ENCODE assay signal across 9 mouse cellular contexts in the genomic region with DNA sequence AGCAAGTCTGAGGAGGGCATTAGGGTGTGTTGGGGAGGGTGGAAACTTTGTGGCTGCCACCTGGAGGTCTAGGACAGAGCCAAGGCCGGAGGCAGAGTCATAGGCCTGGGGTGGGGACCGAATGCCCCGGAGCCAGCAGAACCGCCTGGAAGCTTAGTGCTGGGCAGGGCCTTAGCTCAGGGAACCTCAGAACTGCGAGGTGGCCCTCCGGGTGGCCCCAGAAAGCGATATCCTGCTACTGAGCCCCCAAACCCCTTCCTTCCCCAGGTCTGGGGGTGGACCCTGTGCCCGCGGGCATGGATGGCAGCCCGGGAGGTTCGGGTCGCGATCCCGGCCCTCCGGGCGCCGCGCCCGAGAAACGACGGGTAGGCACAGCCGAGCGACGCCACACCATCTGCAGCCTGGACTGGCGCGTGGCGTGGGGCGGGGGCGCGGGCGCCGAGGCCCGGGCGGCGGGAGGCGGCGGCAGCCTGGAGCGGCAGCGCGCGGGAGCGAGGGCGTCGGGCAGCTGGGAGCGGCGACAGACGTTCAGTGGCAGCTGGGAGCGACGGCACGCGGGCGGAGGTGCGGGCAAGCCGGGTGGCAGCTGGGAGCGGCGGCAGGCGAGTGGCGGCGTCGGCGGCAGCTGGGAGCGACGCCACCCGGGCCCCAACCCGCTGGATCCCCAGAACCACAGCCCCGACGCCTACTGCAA. TPM values are rescaled to one million over a fixed set of nuclear protein-coding genes. Genes with fewer than 3 reads are reported as not detected.
DNase-seq lines count a peak whose midpoint lies in the region; ATAC-seq and TF ChIP-seq lines count a peak whose summit lies in the region.
"Had no signal": no experiment of that assay in that cellular context is flagged by ENCODE, and none has a peak within 500 bp of the region (broad histone marks: within the 10 kb centered on the region; RNA-seq: fewer than 3 reads in every experiment).

No protein-coding gene starts in this region.

- no peaks in the 10 kb centered on the region for H3K9me3 ChIP-seq in E14TG2a.4 (ENCODE audit: low read length)
- no peaks in the 10 kb centered on the region for H3K9me3 ChIP-seq in forebrain, embryonic 11.5 days (ENCODE audit: control insufficient read depth, low read length)
- H3K9me3 ChIP-seq in midbrain, postnatal 0 days (ENCODE audit: low read length): no peaks in the 10 kb centered on the region

- no peak for TF ChIP-seq POLR2A in cerebellum, adult 2 months (IDR thresholded peaks at IDR 0.05; ENCODE audit: borderline replicate concordance, insufficient read depth, low read length)

- TF ChIP-seq CTCF in cerebellum, adult 2 months (IDR thresholded peaks at IDR 0.05; ENCODE audit: borderline replicate concordance, insufficient read depth, low read depth, low read length): no peak
- TF ChIP-seq CTCF in E14TG2a.4 (conservative IDR thresholded peaks at IDR 0.05; ENCODE audit: low read length): no peak
- TF ChIP-seq CTCF in midbrain, postnatal 0 days (IDR thresholded peaks at IDR 0.05): no peak

- peak overlapping the region; percentile 41 for H3K9ac ChIP-seq in forebrain, embryonic 11.5 days (ENCODE audit: low read length)
- H3K9ac ChIP-seq in midbrain, postnatal 0 days (replicated peaks; ENCODE audit: low read length, poor library complexity, severe bottlenecking): peak overlapping the region; percentile 24; the same call in 1 of the 2 replicates

- WGBS in cerebellum, adult 2 months: 2% methylated on average over 66 of the region's 67 CpGs
- 4% methylated on average over 57 of the region's 67 CpGs for WGBS in forebrain, embryonic 11.5 days
- 9% methylated on average over 56 of the region's 67 CpGs for WGBS in midbrain, postnatal 0 days

- H3K36me3 ChIP-seq in E14TG2a.4 (ENCODE audit: insufficient read depth, low read length): no peaks in the 10 kb centered on the region
- no peaks in the 10 kb centered on the region for H3K36me3 ChIP-seq in forebrain, embryonic 11.5 days (ENCODE audit: control insufficient read depth, insufficient read depth, low read length)
- no peaks in the 10 kb centered on the region for H3K36me3 ChIP-seq in midbrain, postnatal 0 days (ENCODE audit: insufficient read depth, low read length)

- H3K27me3 ChIP-seq in cerebellum, adult 2 months (ENCODE audit: control insufficient read depth, insufficient read depth, low read length): no peaks in the 10 kb centered on the region
- H3K27me3 ChIP-seq in E14TG2a.4 (ENCODE audit: insufficient read depth, low read length): peaks cover 81% of the 10 kb centered on the region
- peaks cover 35% of the 10 kb centered on the region for H3K27me3 ChIP-seq in forebrain, embryonic 11.5 days (ENCODE audit: control insufficient read depth, insufficient read depth, low read length)
- H3K27me3 ChIP-seq in midbrain, postnatal 0 days (ENCODE audit: insufficient read depth, low read length): peaks cover 32% of the 10 kb centered on the region

- no peak overlapping the region for H3K4me3 ChIP-seq in cerebellum, adult 2 months (replicated peaks; ENCODE audit: insufficient read depth, low read depth, low read length)
- peak overlapping the region; percentile 74 for H3K4me3 ChIP-seq in E14TG2a.4 (replicated peaks; ENCODE audit: low read length)
- peak overlapping the region; percentile 26 for H3K4me3 ChIP-seq in forebrain, embryonic 11.5 days (ENCODE audit: low read depth, low read length)
- H3K4me3 ChIP-seq in midbrain, postnatal 0 days (ENCODE audit: low read depth, low read length): peak overlapping the region; percentile 35

- H3K27ac ChIP-seq in cerebellum, adult 2 months (ENCODE audit: insufficient read depth, low read length): no peak overlapping the region
- H3K27ac ChIP-seq in forebrain, embryonic 11.5 days (ENCODE audit: low read depth, low read length): no peak overlapping the region
- no peak overlapping the region for H3K27ac ChIP-seq in midbrain, postnatal 0 days (ENCODE audit: low read depth, low read length)

- DNase-seq in cerebellum, adult 2 months: peak; percentile 35 to 46
- DNase-seq in cerebellum, adult 9-10 months: no peak
- peak; percentile 68 for DNase-seq in forebrain, embryonic 11.5 days (ENCODE audit: low spot score)
- peak; percentile 36 to 56 for DNase-seq in layer of hippocampus, postnatal 36 days
- DNase-seq in midbrain, postnatal 0 days (ENCODE audit: low spot score): peak; percentile 27
- DNase-seq in ovary, postnatal 36 days (ENCODE audit: low spot score): no peak
- no peak for DNase-seq in spleen, postnatal 14 days (ENCODE audit: low spot score in 2 of 2)

- peaks cover 5% of the 10 kb centered on the region; the same call in 1 of the 2 replicates for H3K4me1 ChIP-seq in cerebellum, adult 2 months (ENCODE audit: control insufficient read depth, insufficient read depth, low read length)
- peaks cover 43% of the 10 kb centered on the region for H3K4me1 ChIP-seq in E14TG2a.4 (replicated peaks; ENCODE audit: low read depth, low read length)
- H3K4me1 ChIP-seq in forebrain, embryonic 11.5 days (replicated peaks; ENCODE audit: control insufficient read depth, insufficient read depth, low read length): peaks cover 4% of the 10 kb centered on the region; the same call in 1 of the 2 replicates
- no peaks in the 10 kb centered on the region; the same call in 1 of the 2 replicates for H3K4me1 ChIP-seq in midbrain, postnatal 0 days (ENCODE audit: insufficient read depth, low read length)

- ATAC-seq in forebrain, embryonic 11.5 days (replicated peaks; ENCODE audit: low FRiP score): no peak
- peak; percentile 34; the same call in 1 of the 2 replicates for ATAC-seq in midbrain, postnatal 0 days (ENCODE audit: low FRiP score)

- peak overlapping the region; percentile 50 for H3K4me2 ChIP-seq in forebrain, embryonic 11.5 days (ENCODE audit: low read depth, low read length, severe bottlenecking)
- peak overlapping the region; percentile 50 for H3K4me2 ChIP-seq in midbrain, postnatal 0 days (ENCODE audit: low read depth, low read length, poor library complexity, severe bottlenecking)

RNA-seq across cellular contexts. Expression of a gene that starts 5.9 kb away (rescaled TPM):
- polyA plus RNA-seq in cerebellum, adult 2 months (2012; rRNA removed): 9.0 and 11.4 TPM in 2 replicates
- polyA plus RNA-seq in forebrain, embryonic 11.5 days (2014; fragmentation: Nextera tagmentation; extraction: Ambion mirVana): 0.99 and 1.3 TPM in 2 replicates
- 1 to 10 TPM; 3.9 to 5.2 TPM for total RNA-seq in layer of hippocampus, postnatal 36 days (2021)
- total RNA-seq in midbrain, postnatal 0 days (2014; rRNA removed): 4.5 and 7.0 TPM in 2 replicates
- polyA plus RNA-seq in midbrain, postnatal 0 days (2015; fragmentation: Nextera tagmentation; extraction: Ambion mirVana): 1.1 and 1.3 TPM in 2 replicates
- total RNA-seq: common myeloid progenitor, adult 5-6 weeks had no signal

RNA-seq across cellular contexts. Expression of a gene that starts 36.6 kb away (rescaled TPM):
- 1.2 and 1.4 TPM in 2 replicates for polyA plus RNA-seq in cerebellum, adult 2 months (2012; rRNA removed)
- 1.8 TPM in 2 replicates for polyA plus RNA-seq in forebrain, embryonic 11.5 days (2014; fragmentation: Nextera tagmentation; extraction: Ambion mirVana)
- total RNA-seq in layer of hippocampus, postnatal 36 days (2021): 1 to 10 TPM; 1.6 to 2.2 TPM
- 11.7 and 13.7 TPM in 2 replicates for total RNA-seq in midbrain, postnatal 0 days (2014; rRNA removed)
- polyA plus RNA-seq in midbrain, postnatal 0 days (2015; fragmentation: Nextera tagmentation; extraction: Ambion mirVana): 8.7 and 9.6 TPM in 2 replicates

RNA-seq across cellular contexts. Expression of a gene that starts 40.0 kb away (rescaled TPM):
- 9.5 and 11.6 TPM in 2 replicates for polyA plus RNA-seq in cerebellum, adult 2 months (2012; rRNA removed)
- polyA plus RNA-seq in forebrain, embryonic 11.5 days (2014; fragmentation: Nextera tagmentation; extraction: Ambion mirVana): 0.09 and 0.24 TPM in 2 replicates
- total RNA-seq in layer of hippocampus, postnatal 36 days (2021): 1 to 10 TPM; 1.8 to 1.9 TPM
- 34.0 and 35.5 TPM in 2 replicates for total RNA-seq in midbrain, postnatal 0 days (2014; rRNA removed)
- 1.1 and 1.4 TPM in 2 replicates for polyA plus RNA-seq in midbrain, postnatal 0 days (2015; fragmentation: Nextera tagmentation; extraction: Ambion mirVana)
- total RNA-seq: common myeloid progenitor, adult 5-6 weeks had no signal

RNA-seq across cellular contexts. Expression of a gene that starts 56.4 kb away (rescaled TPM):
- polyA plus RNA-seq in cerebellum, adult 2 months (2012; rRNA removed): 131 and 133 TPM in 2 replicates
- polyA plus RNA-seq in forebrain, embryonic 11.5 days (2014; fragmentation: Nextera tagmentation; extraction: Ambion mirVana): 64.9 and 77.5 TPM in 2 replicates
- total RNA-seq in layer of hippocampus, postnatal 36 days (2021): 10 to 100 TPM; 36.7 to 44.0 TPM
- total RNA-seq in midbrain, postnatal 0 days (2014; rRNA removed): 54.5 and 60.7 TPM in 2 replicates
- 240 and 249 TPM in 2 replicates for polyA plus RNA-seq in midbrain, postnatal 0 days (2015; fragmentation: Nextera tagmentation; extraction: Ambion mirVana)

Comparison
In these comparisons a context has a peak if more than half of its experiments do, and no peak if none do; other contexts are left out.
1. DNase-seq: peak in cerebellum, adult 2 months (2 of 2), forebrain, embryonic 11.5 days (single experiment), layer of hippocampus, postnatal 36 days (2 of 2) and midbrain, postnatal 0 days (single experiment); none in cerebellum, adult 9-10 months (single experiment), ovary, postnatal 36 days (single experiment) and spleen, postnatal 14 days (0 of 2).